Mouse (Mus musculus) forebrain, embryonic 10.5 days (tissue): Measurements from ENCODE around the gene Llcfc1. TPM values are rescaled to one million over a fixed set of nuclear protein-coding genes. Genes with fewer than 3 reads are reported as not detected.

Source experiments
- DNase-seq: peaks from one replicate; pipeline ENCODE4 v3.0.0-alpha.2; 2017; ENCODE audit warnings: low spot score; ENCODE audit errors: extremely low spot score
- H3K27ac ChIP-seq: fragments of 300-500 bp; sonication (generic); 2 replicates; pipeline ENCODE4 v1.5.1; 2016; ENCODE audit warnings: mild to moderate bottlenecking
- H3K27me3 ChIP-seq: fragments of 300-500 bp; sonication (generic); 2 replicates; pipeline ENCODE4 v1.6.1; 2016; ENCODE audit warnings: mild to moderate bottlenecking; ENCODE audit not compliant: poor library complexity, severe bottlenecking
- H3K36me3 ChIP-seq: fragments of 300-500 bp; sonication (generic); replicated peaks from 2 replicates; pipeline ENCODE4 v1.6.1; 2016; ENCODE audit warnings: mild to moderate bottlenecking, moderate library complexity
- H3K4me1 ChIP-seq: fragments of 300-500 bp; sonication (generic); 2 replicates; pipeline ENCODE4 v1.6.1; 2016
- H3K4me3 ChIP-seq: fragments of 300-500 bp; sonication (generic); 2 replicates; pipeline ENCODE4 v1.5.1; 2016; ENCODE audit warnings: mild to moderate bottlenecking, moderate library complexity
- H3K9me3 ChIP-seq: fragments of 300-500 bp; sonication (generic); 2 replicates; pipeline ENCODE4 v1.6.1; 2016; ENCODE audit warnings: mild to moderate bottlenecking, moderate library complexity
- WGBS: fragments of 180-500 bp; shearing (Covaris S2); methylation state at CpG from one replicate; pipeline ENCODE4 v1.1.7; 2016; 5-methylcytosine and 5-hydroxymethylcytosine counted together
- polyA plus RNA-seq: library from polyadenylated mRNA; unstranded; fragments of >200 nt; fragmentation: Nextera tagmentation; extraction: Ambion mirVana; gene quantifications from 2 replicates; pipeline ENCODE4 v1.2.1, GENCODE M21; 2016

The Llcfc1 gene
- polyA plus RNA-seq, 1 experiment from 2014 or later = not detected

- no peak for DNase-seq
- 81% methylated on average over 1 of the region's 1 CpGs for WGBS
- H3K36me3 ChIP-seq = no peaks in the 10 kb centered on the region
- no peak overlapping the region for H3K4me3 ChIP-seq
- no peaks in the 10 kb centered on the region for H3K27me3 ChIP-seq
- no peaks in the 10 kb centered on the region for H3K9me3 ChIP-seq
- H3K4me1 ChIP-seq = no peaks in the 10 kb centered on the region
- no peak overlapping the region for H3K27ac ChIP-seq
Measured at GRCm38 (mm10) chr6:41658487-41658886, 25.7 kb upstream of the Llcfc1 start.

DNA sequence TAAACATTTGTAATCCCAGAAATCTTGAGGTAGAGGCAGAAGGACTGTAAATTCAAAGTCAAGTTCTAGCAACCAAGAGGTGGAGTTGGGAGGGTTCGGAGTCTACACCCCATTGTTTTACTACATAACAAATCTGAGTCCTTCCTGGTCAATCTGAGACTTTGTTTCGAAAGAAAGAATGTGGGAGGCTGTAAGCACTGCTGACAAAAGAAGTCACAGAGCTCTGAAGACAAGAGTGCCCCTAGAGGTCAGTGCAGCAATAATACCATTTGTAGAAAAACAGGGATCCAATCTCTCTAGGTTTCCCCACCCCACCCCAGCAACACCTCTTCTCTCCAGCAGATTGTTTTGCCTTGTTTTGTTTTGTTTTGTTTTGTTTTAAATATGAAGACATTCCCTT, 21.9 kb upstream of the Llcfc1 start:
- H3K4me3 ChIP-seq = no peak overlapping the region
- no peaks in the 10 kb centered on the region for H3K9me3 ChIP-seq
- no peaks in the 10 kb centered on the region for H3K4me1 ChIP-seq
- no peaks in the 10 kb centered on the region for H3K36me3 ChIP-seq
- no peaks in the 10 kb centered on the region for H3K27me3 ChIP-seq
- no peak overlapping the region for H3K27ac ChIP-seq
- 38% methylated on average over 2 of the region's 2 CpGs for WGBS
- no peak for DNase-seq

GRCm38 (mm10) chr6:41676530-41676929, 7.7 kb upstream of the Llcfc1 start:
- 94% methylated on average over 2 of the region's 2 CpGs for WGBS
- no peaks in the 10 kb centered on the region for H3K36me3 ChIP-seq
- no peak overlapping the region for H3K27ac ChIP-seq
- no peaks in the 10 kb centered on the region for H3K27me3 ChIP-seq
- no peak overlapping the region for H3K4me3 ChIP-seq
- DNase-seq = no peak
- no peaks in the 10 kb centered on the region for H3K4me1 ChIP-seq
- H3K9me3 ChIP-seq = no peaks in the 10 kb centered on the region

GRCm38 (mm10) chr6:41680669-41681068, 3.6 kb upstream of the Llcfc1 start, which contains the start of gene Trpv5:
Gene Trpv5 (minus strand): TSS chr6:41680769.
- H3K9me3 ChIP-seq = no peaks in the 10 kb centered on the region
- no peaks in the 10 kb centered on the region for H3K4me1 ChIP-seq
- WGBS = 83% methylated on average over 1 of the region's 1 CpGs
- no peaks in the 10 kb centered on the region for H3K27me3 ChIP-seq
- no peak for DNase-seq
- H3K27ac ChIP-seq = no peak within 1 kb of the TSS
- H3K4me3 ChIP-seq = no peak within 1 kb of the TSS
- H3K36me3 ChIP-seq = no peaks in the 10 kb centered on the region

DNA sequence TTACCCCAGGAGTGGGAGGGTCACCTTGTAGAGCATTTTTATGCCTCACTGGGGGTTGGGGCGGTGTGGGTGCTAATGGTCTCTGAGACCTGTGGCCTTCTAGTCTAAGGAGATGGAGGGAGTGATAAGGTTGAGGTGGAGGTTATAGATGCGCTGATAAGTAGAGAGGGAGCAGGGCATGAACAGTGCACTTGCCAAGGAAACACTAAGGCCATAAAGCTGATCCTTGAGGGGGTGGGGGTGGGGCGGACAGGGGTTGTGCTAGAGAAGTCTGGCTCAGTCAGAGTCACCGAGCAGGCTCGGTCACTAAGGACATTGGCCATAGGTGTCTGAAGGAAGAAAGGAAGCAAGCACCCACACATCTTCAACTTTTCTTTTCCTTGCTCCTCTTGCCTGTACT, 2.6 kb upstream of the Llcfc1 start:
- Histone ChIP-seq H3K27me3 (no peaks in the 10 kb centered on the region), H3K36me3 (no peaks in the 10 kb centered on the region), H3K4me3 (no peak overlapping the region), H3K9me3 (no peaks in the 10 kb centered on the region), H3K4me1 (no peaks in the 10 kb centered on the region), H3K27ac (no peak overlapping the region)
- no peak for DNase-seq
- 90% methylated on average over 5 of the region's 5 CpGs for WGBS

GRCm38 (mm10) chr6:41684911-41685310, 680 bp downstream of the Llcfc1 start:
- WGBS = 91% methylated on average over 5 of the region's 5 CpGs

DNA sequence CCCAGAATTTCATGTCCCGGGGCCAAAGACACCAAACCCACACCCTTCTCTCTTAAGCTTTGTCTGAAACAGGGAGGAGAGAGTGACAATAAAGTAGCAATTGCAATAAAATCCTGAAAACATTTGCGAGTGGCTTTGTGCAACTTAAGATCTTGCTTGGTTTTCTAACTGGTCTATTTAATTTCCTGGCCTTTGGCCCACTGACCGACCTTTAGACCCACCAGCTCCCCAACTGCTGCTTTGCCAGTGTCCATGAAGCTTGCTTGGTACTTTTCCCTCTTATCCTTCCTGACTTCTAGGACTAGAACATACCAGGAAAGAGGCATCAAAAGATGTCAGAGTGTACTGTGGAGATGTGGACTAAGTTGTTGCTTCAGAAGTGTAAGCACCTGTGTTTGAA, 1.4 kb downstream of the Llcfc1 start:
- H3K36me3 ChIP-seq = no peaks in the 10 kb centered on the region
- 82% methylated on average over 3 of the region's 3 CpGs for whole genome bisulfite sequencing
- H3K27me3 ChIP-seq = no peaks in the 10 kb centered on the region
- no peaks in the 10 kb centered on the region for H3K4me1 ChIP-seq
- no peak for DNase-seq
- H3K27ac ChIP-seq = no peak overlapping the region
- no peaks in the 10 kb centered on the region for H3K9me3 ChIP-seq
- H3K4me3 ChIP-seq = no peak overlapping the region

More at GRCm38 (mm10) chr6:41684911-41685310, 680 bp downstream of the Llcfc1 start:
- Histone ChIP-seq H3K27me3 (no peaks in the 10 kb centered on the region), H3K36me3 (no peaks in the 10 kb centered on the region), H3K4me3 (no peak overlapping the region), H3K27ac (no peak overlapping the region), H3K4me1 (no peaks in the 10 kb centered on the region), H3K9me3 (no peaks in the 10 kb centered on the region)
- no peak for DNase-seq

GRCm38 (mm10) chr6:41692200-41692599, 8.0 kb downstream of the Llcfc1 start:
- Histone ChIP-seq H3K9me3 (no peaks in the 10 kb centered on the region), H3K27me3 (no peaks in the 10 kb centered on the region), H3K4me1 (no peaks in the 10 kb centered on the region), H3K4me3 (no peak overlapping the region), H3K27ac (no peak overlapping the region), H3K36me3 (no peaks in the 10 kb centered on the region)
- no peak for DNase-seq

DNA sequence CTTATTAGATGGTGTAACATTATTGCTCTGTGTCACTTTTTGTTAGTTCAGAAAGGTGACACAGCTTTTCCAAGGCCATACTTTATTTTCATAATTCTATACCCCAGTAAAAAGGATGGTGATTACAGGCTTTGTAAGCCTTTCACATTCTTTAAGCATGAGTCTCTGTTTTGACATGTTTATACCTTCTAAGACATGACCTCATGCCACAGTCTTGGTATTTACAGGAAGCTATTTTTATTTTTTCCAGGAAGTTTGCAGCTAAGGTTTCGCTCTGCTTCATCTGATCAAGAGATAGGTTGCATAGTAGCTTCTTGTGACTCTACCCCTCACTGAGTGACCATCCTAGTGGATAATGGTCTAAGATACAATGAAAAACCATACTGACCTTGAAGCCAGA, 10.2 kb downstream of the Llcfc1 start:
- Histone ChIP-seq H3K27me3 (no peaks in the 10 kb centered on the region), H3K9me3 (no peaks in the 10 kb centered on the region), H3K27ac (no peak overlapping the region), H3K4me1 (no peaks in the 10 kb centered on the region), H3K36me3 (no peaks in the 10 kb centered on the region), H3K4me3 (no peak overlapping the region)
- WGBS = 92% methylated on average over 1 of the region's 1 CpGs
- DNase-seq = no peak

- no peak for DNase-seq
- Histone ChIP-seq H3K4me1 (no peaks in the 10 kb centered on the region), H3K27me3 (no peaks in the 10 kb centered on the region), H3K36me3 (no peaks in the 10 kb centered on the region), H3K27ac (no peak overlapping the region), H3K9me3 (no peaks in the 10 kb centered on the region), H3K4me3 (no peak overlapping the region)
- 88% methylated on average over 1 of the region's 1 CpGs for WGBS
Measured at GRCm38 (mm10) chr6:41701245-41701644, 17.0 kb downstream of the Llcfc1 start.

GRCm38 (mm10) chr6:41702928-41703327, 18.7 kb downstream of the Llcfc1 start:
- H3K27ac ChIP-seq = peak overlapping the region; percentile 60; the same call in 1 of the 2 replicates
- no peaks in the 10 kb centered on the region for H3K27me3 ChIP-seq
- peak overlapping the region; percentile 20; the same call in 1 of the 2 replicates for H3K4me3 ChIP-seq
- WGBS = 80% methylated on average over 2 of the region's 2 CpGs
- H3K36me3 ChIP-seq = no peaks in the 10 kb centered on the region
- H3K9me3 ChIP-seq = no peaks in the 10 kb centered on the region
- DNase-seq = no peak
- H3K4me1 ChIP-seq = no peaks in the 10 kb centered on the region

DNA sequence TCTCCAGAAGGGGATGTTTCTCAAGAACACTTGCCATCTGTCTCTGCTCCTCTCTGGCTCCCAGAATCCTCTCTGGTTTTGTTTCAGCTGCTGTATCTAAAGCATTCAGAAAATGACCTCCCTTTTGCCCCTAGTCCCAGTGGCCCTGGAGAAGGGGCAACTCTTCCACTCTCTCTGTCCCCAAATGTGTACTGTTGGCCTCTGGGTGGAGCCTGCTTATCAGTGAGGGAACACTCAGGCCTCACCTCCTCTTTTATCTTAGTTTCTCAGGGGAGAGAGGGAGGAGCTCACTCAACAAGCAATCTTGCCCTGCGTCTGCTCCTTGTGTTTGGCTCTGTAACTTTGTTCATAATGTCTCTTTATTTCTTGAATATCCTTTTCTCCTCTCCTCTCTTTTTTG, 19.9 kb downstream of the Llcfc1 start, which contains the start of gene Kel:
TSS of gene Kel (minus strand) at position 217 of the 400 bp plus-strand sequence.
- Histone ChIP-seq H3K9me3 (no peaks in the 10 kb centered on the region), H3K4me1 (no peaks in the 10 kb centered on the region), H3K27ac (peak within 1 kb of the TSS; percentile 60), H3K36me3 (no peaks in the 10 kb centered on the region), H3K27me3 (no peaks in the 10 kb centered on the region), H3K4me3 (peak within 1 kb of the TSS; percentile 20; the same call in 1 of the 2 replicates)
- 54% methylated on average over 1 of the region's 1 CpGs for WGBS
- DNase-seq = no peak

DNA sequence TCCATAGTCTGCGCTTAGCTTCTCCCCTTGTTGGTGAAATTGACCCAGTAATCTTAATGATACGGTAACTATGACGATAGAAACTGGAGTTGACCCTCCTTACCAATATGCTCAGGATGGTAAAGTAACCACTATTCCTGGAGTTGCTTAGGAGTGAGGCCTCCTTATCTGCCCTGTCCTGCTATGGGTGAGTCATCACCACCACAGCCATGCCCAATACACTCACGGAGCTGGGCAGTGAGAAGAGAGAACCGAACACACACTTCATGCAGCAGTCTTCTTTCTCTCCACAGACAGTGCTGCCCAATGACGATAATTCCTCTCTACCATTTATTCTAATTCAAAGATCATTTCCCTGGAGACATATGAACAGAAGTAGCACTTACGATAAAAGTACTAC, 22.0 kb downstream of the Llcfc1 start:
- H3K9me3 ChIP-seq = no peaks in the 10 kb centered on the region
- H3K4me1 ChIP-seq = no peaks in the 10 kb centered on the region
- no peak for DNase-seq
- H3K27ac ChIP-seq = 0 out of 2 replicates have a peak overlapping the region, but pooled peaks have one; percentile 30
- WGBS = 92% methylated on average over 7 of the region's 7 CpGs
- H3K4me3 ChIP-seq = no peak overlapping the region
- H3K27me3 ChIP-seq = no peaks in the 10 kb centered on the region
- H3K36me3 ChIP-seq = no peaks in the 10 kb centered on the region

DNA sequence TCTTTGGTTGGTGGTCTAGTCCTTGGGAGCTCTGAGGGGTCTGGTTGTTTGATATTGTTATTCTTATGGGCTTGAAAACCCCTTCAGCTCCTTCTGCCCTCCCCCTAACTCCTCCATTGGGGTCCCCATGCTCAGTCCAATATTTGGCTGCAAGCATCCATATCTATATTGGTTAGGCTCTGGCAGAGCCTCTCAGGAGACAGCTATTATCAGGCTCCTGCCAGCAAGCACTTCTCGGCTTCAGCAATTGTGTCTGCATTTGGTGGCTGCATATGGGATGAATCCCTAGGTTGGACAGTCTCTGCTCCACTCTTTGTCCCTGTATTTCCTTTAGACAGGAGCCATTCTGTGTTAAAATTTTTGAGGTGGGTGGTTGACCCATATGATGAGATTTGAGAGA, 26.1 kb downstream of the Llcfc1 start:
- 84% methylated on average over 1 of the region's 1 CpGs for WGBS
- no peaks in the 10 kb centered on the region for H3K4me1 ChIP-seq
- DNase-seq = no peak
- H3K4me3 ChIP-seq = no peak overlapping the region
- H3K36me3 ChIP-seq = no peaks in the 10 kb centered on the region
- no peaks in the 10 kb centered on the region for H3K9me3 ChIP-seq
- no peak overlapping the region for H3K27ac ChIP-seq
- H3K27me3 ChIP-seq = no peaks in the 10 kb centered on the region
